Mouse (Mus musculus) right cerebral cortex, postnatal 25 days (tissue): ENCODE measurements around the gene Traf3.
A peak's percentile ranks its signal among the peaks of the same experiment; 100 is the strongest.

Experiments
- DNase-seq: peaks from one replicate; pipeline ENCODE4 v3.0.0; 2022

Gene Traf3

DNA sequence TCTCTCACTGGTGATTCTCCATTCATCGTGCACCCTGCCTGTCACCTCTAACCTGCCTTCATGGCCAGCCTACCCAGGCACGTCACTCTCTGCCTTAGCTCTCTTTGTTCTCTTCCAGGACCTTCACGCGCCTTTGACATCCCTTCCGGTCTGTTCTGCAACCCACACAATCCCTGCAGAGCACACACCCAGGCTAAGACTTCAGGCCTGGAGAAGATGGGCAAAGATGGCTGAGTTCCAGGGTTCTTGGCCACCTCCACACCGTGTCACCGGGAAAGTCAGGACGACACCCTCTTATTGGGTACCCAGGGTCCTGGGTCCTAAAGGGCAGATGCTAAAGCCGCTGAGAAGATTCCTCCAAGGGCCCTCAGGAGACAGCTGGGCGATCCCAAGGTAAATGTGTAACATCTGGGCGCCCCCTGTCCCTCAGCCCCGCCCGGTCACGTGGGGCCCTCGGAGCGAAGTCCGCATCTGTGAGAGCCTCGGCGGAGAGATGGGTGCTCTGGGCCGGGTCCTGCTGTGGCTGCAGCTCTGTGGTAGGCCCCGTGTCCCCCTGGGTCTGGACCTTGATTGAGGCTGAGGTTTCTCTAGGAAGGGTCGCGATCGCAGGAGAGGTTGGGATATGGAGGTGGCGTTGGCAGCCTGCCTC is 104.6 kb downstream of the Traf3 start, which contains the start of gene Amn:
Amn (plus strand) TSS at position 467 of the 649 bp plus-strand sequence.
- no peak for DNase-seq

DNA sequence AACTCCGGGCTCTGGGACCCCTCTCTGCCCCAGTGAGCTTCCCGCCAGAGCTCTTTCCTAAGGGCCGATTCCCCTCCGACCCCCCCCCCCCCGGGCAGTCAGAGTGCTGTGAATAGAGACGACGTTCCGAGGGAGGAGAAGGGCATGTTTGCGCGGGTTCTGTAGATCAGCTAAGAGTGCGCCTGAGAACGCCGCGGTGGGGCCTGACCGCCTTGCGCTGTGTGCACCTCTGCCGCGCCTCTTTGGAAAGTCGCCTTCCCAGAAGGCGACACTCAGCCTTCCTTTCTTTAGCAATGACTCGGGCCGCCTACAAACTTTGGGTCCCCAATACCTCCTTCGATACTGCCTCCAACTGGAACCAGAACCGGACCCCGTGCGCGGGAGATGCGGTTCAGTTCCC is 105.2 kb downstream of the Traf3 start:
- DNase-seq = no peak

DNA sequence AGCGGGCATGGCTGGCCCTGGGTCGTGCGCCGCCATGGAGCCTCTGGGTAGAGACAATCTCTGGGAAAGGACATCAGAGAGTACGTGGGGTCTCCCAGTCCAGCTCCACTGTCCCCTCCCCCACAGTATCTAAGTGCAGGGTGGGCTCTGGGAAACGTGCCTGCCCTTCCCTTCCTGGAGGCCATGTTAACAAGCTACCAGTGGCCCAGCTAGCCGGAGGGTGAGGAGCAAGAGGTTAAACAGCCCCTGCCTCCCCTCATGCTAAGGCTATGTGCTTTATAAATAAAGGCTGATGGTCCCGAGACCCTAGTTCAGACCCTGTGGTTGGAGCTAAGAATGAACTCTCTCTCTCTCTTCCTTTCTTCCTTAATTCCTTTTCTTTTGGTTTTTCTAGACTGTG is 105.8 kb downstream of the Traf3 start:
- no peak for DNase-seq

DNA sequence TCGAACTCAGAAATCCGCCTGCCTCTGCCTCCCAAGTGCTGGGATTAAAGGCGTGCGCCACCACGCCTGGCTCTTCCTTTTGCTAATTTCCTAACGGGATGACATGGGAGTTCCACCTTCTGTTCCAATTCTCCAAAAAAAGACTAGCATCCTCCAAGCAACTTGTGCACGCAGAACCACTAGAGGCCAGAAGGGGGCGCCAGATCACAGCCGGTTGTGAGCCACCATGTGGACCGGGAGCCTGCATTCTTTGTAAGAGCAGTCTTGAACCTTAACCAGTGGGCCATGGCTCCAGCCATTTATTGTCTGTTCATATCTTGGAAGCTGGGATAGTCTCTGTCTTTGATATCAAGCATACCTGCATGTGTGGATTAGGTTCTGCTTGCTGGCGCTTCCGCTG is 106.2 kb downstream of the Traf3 start:
- peak; percentile 78 for DNase-seq

DNA sequence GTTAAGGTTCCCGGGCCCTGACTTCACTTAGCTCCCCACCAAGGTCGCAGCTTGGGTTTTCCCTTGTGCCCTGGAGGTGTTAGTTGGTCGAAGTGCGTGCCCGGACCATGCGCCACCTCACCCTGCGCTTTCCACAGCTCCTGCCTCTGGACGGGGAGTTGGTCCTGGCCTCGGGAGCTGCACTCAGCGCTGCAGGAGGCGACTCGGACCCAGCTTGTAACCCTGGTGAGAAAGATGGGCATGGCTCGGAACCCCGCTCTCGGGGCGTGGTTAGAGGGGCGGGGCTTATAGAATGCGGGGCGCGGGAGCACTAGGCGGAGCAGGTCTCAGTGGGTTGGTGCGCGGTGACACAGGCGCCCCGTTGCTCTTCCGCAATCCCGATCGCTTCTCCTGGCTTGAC is 107.8 kb downstream of the Traf3 start:
- no peak for DNase-seq

DNA sequence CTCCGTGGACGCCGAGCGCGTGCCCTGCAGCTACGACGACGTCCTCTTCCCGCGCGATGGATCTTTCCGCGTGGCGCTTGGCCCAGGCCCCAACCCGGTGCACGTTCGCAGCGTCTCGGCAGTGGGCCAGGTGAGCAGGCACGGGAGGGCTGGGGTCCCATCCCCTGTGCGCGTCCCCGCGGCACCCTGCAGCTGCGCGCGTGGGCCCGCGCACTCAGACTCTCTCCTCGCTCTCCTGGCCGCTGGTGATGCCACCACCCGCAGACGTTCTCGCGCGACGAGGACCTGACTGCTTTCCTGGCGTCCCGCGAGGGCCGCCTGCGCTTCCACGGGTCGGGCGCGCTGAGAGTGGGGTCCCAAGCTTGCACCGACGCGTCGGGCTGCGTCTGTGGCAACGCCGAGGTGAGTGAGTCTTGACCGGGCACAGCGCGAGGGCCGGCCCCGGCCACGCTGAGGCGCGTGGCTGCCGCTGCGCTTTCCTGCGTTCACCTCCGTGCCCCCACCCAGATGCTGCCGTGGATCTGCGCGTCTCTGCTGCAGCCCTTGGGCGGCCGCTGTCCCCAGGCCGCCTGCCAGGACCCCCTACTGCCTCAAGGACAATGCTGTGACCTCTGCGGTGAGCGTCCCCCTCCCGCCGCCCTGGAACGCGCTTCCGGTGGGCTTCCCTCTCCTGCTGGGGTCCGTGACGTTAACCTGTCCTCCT is 108.4 kb downstream of the Traf3 start:
- DNase-seq = peak; percentile 32

DNA sequence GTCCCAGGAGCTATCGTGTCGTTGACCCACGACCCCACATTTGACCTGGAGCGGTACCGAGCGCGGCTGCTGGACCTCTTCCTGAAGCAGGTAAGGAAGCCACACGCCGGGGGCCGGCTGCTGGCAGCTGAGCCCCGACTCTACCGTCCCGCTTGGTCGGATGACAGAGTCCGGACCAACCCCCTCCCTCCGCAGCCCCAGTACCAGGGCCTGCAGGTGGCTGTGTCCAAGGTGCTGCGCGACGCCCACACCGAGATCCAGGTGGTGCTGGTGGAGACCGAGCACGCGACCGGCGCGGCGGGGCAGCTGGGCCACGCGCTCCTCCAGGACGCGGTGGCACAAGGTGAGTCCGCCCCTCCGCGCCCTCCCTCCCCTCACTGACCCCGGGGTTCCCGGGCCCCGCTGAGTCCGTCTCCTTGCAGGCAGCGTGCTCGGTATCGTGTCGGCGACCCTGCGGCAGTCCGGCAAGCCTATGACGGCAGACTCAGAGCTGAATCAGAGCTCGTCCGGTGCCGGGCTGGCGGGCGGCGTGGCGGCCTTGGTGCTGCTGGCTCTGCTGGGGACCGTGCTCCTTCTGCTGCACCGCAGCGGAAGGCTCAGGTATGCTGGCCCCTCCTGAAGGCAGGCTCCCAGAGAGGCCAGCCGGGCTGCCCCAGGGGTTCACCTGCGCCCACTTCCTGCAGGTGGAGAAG is 109.1 kb downstream of the Traf3 start:
- no peak for DNase-seq

DNA sequence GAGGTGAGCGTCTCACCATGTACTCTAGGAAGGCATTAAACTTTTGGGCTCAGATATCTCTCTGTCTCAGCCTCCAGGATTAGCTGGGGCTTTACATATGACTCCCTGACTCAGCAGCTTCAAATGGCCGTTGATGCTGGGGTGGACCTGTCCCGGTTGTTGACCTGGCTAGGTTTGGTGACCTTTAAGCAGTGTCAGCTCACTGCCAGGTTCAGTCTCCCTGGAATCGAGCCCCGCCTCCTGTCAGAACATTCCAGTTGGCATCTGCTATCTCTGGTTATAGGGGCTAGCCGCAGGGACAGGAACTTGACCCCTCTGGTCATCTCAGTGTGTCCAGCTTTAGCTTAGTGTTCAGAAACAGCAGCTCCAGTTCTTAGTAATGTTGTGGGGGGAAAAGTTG is 110.2 kb downstream of the Traf3 start:
- no peak for DNase-seq

DNA sequence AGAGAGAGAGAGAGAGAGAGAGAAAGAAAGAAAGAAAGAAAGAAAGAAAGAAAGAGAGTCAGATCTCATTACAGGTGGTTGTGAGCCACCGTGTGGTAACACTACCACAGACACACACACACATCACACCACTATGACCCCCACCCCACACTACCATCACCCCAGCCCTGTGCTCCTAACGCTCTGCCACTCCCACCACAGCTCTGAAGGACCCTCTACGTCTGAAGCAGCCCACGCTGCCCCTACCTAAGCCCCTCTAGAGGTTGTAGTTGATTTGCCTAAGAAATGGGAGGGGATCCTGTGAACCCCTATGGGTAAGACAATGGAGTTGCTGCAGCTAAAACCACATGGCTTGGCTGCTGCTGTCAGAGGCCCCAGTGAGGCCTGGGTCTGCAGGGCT is 117.4 kb downstream of the Traf3 start:
- DNase-seq = no peak

DNA sequence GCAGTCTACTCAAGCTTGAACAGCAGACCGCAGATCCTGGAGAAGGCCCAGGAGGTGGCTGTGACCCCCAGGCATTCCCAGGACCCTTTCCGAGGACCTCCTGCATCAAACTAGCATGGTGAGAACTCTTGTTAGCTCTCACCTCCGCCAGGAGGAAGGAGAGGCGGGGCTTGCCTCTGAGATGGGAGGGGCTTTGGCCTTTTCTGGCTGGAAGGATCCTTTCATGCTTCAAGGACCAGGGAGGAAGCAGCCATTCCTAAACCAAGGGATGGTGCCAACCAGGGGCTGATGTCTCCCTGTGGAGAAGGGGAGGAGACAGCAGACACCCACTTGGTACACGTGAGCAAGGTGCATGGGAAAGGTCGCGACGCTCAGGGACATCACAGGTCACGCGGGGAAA is 118.4 kb downstream of the Traf3 start:
- DNase-seq = no peak

DNA sequence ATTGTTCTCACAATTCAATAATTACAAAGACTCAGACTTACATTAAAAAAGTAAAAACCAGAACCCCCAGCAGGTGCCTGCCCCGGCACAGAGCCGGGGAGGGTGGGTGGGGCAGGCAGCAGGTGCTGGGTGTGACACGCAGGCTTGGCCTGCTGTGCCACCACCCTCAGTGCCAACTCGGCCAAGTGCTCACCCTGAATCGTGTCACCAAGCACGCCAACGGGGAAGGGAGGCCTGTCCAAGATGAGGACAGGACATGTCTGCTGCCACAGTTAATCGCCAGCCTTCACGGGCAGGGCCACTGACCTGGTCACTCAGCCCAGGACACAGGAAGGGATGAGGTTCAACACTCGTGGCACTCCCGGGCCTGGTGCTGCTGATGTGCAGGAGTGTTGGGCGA is 126.9 kb downstream of the Traf3 start:
- DNase-seq = no peak

DNA sequence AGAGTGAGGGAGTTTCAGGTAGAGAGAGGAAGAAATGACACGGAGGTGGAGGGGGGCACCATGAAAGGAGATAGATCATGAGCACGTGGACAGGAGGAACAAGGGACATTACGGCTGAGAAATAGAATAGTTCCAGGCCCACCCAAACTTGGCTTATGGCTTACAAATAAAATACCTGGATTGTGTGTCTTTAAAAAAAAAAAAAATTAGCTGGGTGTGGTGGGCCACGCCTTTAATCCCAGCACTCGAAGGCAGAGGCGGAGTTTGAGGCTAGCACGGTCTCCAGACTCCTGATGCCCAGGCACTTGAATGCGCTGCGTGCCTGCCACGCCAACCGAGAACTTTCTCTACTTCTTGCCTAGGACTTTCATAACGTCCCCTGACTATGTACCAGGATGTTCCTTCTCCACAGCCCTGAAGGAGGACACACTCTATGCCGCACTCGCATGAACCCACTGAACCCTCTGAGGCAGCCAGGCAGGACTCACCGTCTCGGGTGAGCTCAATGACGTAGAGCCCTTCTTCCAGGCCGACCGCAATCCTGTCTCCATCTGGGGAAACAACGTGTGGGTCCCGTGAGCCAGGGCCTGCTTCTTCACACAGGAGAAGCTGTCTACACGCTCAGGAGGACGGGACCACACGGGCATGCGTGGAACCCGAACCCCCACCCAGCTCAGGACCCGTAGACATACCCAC is 135.3 kb downstream of the Traf3 start:
- no peak for DNase-seq

DNA sequence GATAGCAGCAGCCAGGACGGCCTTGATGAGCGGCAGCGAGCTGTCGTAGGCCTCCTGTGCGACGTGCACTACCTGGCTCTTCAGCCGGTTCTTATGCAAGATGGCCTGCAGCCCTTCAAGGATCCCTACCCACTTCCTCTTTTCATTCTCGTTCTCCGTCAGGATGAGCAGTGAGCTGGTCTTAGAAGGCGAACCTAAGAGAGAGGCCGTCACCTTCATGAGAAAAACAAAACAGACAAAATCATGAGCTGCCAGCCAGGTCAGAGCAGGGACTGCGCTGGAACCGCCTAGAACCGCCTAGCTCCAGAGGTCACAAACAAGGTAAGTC is 135.8 kb downstream of the Traf3 start:
- DNase-seq = no peak

DNA sequence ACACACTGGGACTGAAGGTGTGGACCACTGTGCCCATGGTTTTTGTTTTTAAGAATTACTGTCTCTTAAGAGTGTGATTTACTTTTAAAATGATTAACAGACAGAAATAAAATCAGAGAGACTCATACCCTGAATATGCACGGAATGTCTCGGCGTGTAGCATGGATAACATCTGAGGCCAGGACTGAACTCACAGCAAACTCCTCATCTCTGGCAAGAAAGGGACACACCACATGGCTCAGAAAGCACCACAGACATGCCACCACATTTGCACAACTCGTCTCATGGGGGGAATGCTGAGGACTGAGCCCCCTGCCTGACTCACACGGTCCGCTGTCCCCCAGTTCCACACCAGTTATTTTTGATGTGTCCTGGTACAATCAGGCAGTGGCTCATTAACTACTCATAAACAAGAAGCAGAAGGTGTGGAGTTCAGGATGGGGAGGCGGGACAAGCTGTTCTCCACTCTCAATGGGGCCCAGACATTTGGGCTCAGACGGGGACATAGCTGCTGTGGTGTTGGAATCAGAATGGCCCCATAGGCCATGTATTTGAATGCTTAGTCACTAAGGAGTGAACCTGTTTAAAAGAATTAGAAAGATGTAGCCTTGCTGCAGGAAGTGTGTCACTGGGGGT is 137.7 kb downstream of the Traf3 start:
- no peak for DNase-seq

DNA sequence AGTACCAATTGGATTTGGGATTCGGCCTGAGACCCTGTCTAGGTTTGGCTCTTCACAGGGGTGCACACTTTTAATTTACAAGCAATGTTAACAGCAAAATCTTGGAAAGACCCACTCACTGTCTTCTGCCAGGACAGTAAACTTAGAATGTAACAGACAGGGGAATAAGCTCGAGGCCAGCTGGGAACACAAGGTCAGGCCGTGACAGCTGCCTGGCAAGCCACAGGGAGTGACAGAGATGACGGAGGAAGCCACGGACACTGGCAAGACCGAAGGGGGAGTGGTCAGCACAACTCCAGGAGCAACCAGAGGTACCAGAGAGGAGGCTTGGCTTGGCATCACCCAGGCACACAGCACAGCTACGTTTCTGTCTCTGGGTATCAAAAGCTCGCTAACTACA is 140.7 kb downstream of the Traf3 start:
- DNase-seq = no peak

DNA sequence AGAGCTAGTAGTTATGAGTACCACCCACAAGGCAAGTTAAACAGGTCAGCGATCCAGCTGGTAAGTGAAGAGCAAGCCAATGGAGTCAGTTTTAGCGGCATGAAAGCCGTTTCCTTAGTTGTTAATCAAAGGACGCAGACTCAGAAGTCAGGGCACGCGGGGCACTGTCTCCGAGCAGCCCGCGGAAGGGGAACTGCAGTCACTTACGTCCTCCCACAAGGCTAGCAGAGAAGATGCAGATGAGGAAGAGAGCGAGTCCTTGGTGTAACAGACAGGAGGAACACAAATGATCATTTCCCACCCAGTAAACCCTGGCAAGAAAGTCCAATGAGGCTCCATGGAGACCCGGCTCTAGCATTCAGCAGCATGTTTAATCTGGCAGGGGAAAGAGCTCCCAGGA is 143.1 kb downstream of the Traf3 start:
- no peak for DNase-seq

DNA sequence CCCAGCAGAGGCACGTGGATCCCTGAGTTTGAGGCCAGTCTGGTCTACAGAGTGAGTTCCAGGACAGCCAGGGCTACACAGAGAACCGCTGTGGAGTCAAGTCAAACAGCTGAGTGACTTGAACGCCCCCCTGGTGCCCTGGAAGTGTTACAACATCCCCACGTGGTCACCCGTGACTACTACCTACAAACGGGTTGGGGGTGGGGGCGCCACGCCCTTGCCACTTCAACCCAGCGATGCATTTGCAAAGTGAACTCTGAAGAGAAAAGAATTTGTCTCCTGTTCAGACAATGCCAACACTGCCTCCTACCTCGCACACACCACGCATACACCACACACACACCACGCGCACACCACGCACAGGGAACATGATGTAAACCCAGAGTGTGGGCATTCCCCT is 143.8 kb downstream of the Traf3 start:
- no peak for DNase-seq

DNA sequence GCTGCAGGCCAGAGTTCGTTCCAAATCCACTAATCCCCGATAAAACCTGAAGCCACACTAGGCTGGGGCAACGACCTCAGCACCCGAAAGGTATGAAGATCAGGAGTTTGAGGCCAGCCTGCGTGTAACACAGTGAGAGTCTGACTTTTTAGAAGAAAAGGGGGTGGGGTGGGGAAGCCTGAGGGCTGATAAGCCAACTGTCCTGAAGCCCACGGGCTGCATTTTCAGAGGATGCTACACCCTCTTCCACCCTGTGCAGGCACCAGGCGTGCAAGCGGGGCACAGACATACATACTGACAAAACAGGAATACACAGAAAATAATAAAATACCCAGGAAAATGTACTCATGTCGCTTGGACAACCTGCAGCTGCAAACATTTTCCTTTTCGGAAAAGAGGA is 145.6 kb downstream of the Traf3 start:
- no peak for DNase-seq

DNA sequence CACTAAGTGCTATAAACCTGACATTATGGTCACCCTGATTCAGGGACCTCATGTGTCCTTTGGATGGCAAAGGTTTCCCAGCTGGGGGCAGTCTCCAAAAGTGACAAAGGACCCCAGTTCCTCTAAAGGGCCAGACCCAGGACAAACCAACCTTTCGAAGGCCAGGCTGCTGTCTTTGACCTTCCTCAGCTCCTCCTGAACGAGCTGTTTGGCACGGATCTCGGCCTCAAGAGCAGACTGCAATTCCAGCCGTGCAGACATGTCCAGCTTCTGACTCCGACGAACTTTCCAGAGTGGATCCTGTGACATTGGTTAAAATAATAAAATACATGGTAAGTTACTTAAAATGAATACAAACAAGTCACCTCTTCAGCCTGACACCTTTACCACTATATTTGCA is 148.1 kb downstream of the Traf3 start:
- DNase-seq = no peak
